Mouse (Mus musculus): ENCODE measurements around the gene Vezf1. TPM values are rescaled to one million over a fixed set of nuclear protein-coding genes. Genes with fewer than 3 reads are reported as not detected.

The Vezf1 gene
- polyA plus RNA-seq, 1 experiment, result 10.6 TPM

- Histone ChIP-seq H3K27ac (ENCODE audit: insufficient read depth, low read depth, low read length) (no peak overlapping the region), H3K27me3 (ENCODE audit: control insufficient read depth, insufficient read depth, low read length) (no peaks in the 10 kb centered on the region), H3K4me1 (ENCODE audit: control insufficient read depth, insufficient read depth, insufficient read length, low read length) (no peaks in the 10 kb centered on the region), H3K4me3 (ENCODE audit: low read depth, low read length) (no peak overlapping the region), H3K36me3 (ENCODE audit: control insufficient read depth, insufficient read depth, low read length) (no peaks in the 10 kb centered on the region)
- no peak for TF ChIP-seq CTCF (IDR thresholded peaks at IDR 0.05; ENCODE audit: extremely low read depth, insufficient read length, insufficient replicate concordance, low read depth, low read length)
- TF ChIP-seq POLR2A (IDR thresholded peaks at IDR 0.05; ENCODE audit: low read depth, low read length), result no peak
- 92% methylated on average over 7 of the region's 7 CpGs for WGBS
Measured at GRCm38 (mm10) chr11:88125483-88125882, 57.4 kb downstream of the Vezf1 start.

GRCm38 (mm10) chr11:88126306-88126793 lies 58.3 kb downstream of the Vezf1 start:
- Histone ChIP-seq H3K27ac (ENCODE audit: insufficient read depth, low read depth, low read length) (no peak overlapping the region), H3K27me3 (ENCODE audit: control insufficient read depth, insufficient read depth, low read length) (no peaks in the 10 kb centered on the region), H3K4me3 (ENCODE audit: low read depth, low read length) (no peak overlapping the region), H3K4me1 (ENCODE audit: control insufficient read depth, insufficient read depth, insufficient read length, low read length) (no peaks in the 10 kb centered on the region), H3K36me3 (ENCODE audit: control insufficient read depth, insufficient read depth, low read length) (no peaks in the 10 kb centered on the region)
- TF ChIP-seq CTCF (IDR thresholded peaks at IDR 0.05; ENCODE audit: extremely low read depth, insufficient read length, insufficient replicate concordance, low read depth, low read length) (no peak), POLR2A (IDR thresholded peaks at IDR 0.05; ENCODE audit: low read depth, low read length) (no peak)
- 39% methylated on average over 5 of the region's 5 CpGs for WGBS

DNA sequence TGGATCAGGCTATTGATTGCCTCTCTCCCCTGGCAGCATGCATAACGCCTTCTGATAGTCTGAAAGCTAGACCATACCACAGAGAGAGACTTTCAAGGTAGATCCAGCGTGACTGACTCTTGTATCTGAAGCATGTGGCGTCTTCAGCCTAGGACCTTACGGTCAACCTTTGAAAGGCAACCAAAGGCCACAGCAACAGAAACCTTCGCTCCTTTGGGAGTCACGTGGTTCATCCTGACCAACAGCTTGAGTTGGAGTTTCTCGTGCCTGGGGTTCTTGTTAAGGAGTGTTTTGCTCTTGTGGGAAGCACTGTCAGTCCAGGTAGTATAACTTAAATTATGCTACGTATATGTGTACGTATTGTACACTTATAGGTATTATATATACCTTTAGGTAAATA lies 60.4 kb downstream of the Vezf1 start:
- 89% methylated on average over 9 of the region's 9 CpGs for WGBS
- no peak overlapping the region for H3K27ac ChIP-seq (ENCODE audit: insufficient read depth, low read depth, low read length)
- no peaks in the 10 kb centered on the region for H3K27me3 ChIP-seq (ENCODE audit: control insufficient read depth, insufficient read depth, low read length)
- no peaks in the 10 kb centered on the region for H3K4me1 ChIP-seq (ENCODE audit: control insufficient read depth, insufficient read depth, insufficient read length, low read length)
- no peak overlapping the region for H3K4me3 ChIP-seq (ENCODE audit: low read depth, low read length)
- H3K36me3 ChIP-seq (ENCODE audit: control insufficient read depth, insufficient read depth, low read length), result no peaks in the 10 kb centered on the region
- no peak for TF ChIP-seq POLR2A (IDR thresholded peaks at IDR 0.05; ENCODE audit: low read depth, low read length)
- no peak for TF ChIP-seq CTCF (IDR thresholded peaks at IDR 0.05; ENCODE audit: extremely low read depth, insufficient read length, insufficient replicate concordance, low read depth, low read length)

DNA sequence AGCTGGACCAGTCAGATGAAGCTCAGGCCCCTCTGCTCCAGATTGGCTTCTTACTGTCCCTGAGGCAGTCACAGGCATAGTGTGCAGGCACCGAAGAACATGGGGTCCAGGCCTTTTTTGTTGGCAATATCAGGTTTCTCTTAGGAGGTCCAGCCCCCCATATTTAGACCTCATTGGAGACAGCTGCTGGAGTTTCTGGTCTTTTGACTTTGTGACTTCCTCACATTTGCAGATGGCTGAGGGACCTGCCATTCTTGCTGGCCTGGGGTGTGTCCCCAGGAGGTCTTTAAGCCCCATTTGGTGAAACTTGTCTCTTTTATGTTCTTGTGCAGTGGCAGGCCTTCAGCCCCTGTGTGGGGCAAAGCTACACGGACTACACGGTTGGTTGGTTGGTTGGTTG lies 61.2 kb downstream of the Vezf1 start:
- H3K4me1 ChIP-seq (ENCODE audit: control insufficient read depth, insufficient read depth, insufficient read length, low read length), result no peaks in the 10 kb centered on the region
- 97% methylated on average over 3 of the region's 3 CpGs for WGBS
- TF ChIP-seq POLR2A (IDR thresholded peaks at IDR 0.05; ENCODE audit: low read depth, low read length), result no peak
- TF ChIP-seq CTCF (IDR thresholded peaks at IDR 0.05; ENCODE audit: extremely low read depth, insufficient read length, insufficient replicate concordance, low read depth, low read length), result no peak

GRCm38 (mm10) chr11:88129935-88130334 lies 61.9 kb downstream of the Vezf1 start:
- WGBS, result 98% methylated on average over 10 of the region's 10 CpGs
- no peak overlapping the region for H3K27ac ChIP-seq (ENCODE audit: insufficient read depth, low read depth, low read length)
- H3K4me1 ChIP-seq (ENCODE audit: control insufficient read depth, insufficient read depth, insufficient read length, low read length), result no peaks in the 10 kb centered on the region
- TF ChIP-seq CTCF (IDR thresholded peaks at IDR 0.05; ENCODE audit: extremely low read depth, insufficient read length, insufficient replicate concordance, low read depth, low read length) (no peak), POLR2A (IDR thresholded peaks at IDR 0.05; ENCODE audit: low read depth, low read length) (no peak)
- H3K36me3 ChIP-seq (ENCODE audit: control insufficient read depth, insufficient read depth, low read length), result no peaks in the 10 kb centered on the region
- H3K27me3 ChIP-seq (ENCODE audit: control insufficient read depth, insufficient read depth, low read length), result no peaks in the 10 kb centered on the region
- no peak overlapping the region for H3K4me3 ChIP-seq (ENCODE audit: low read depth, low read length)

More for the DNA sequence above, 61.2 kb downstream of the Vezf1 start:
- Histone ChIP-seq H3K27me3 (ENCODE audit: control insufficient read depth, insufficient read depth, low read length) (no peaks in the 10 kb centered on the region), H3K4me3 (ENCODE audit: low read depth, low read length) (no peak overlapping the region), H3K27ac (ENCODE audit: insufficient read depth, low read depth, low read length) (no peak overlapping the region), H3K36me3 (ENCODE audit: control insufficient read depth, insufficient read depth, low read length) (no peaks in the 10 kb centered on the region)

DNA sequence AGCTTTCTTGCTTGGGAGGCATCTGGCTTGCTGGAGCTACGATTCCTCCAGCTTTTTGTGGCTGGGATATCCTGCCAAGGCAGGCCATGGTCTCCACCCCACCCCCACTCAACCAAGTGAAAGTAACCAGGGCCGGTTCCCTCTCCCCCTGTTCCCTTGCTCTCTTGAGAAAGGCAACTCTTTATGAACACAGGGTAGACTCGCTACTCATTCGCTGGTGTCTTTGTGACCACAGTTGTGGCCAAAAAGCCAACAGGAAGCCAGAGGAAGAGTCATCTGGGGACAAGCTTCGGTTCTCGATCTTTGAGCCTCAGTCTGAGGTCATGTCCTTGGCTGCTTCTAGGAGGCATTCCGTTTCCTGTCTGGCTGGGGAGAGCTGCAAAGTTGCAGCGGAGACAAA lies 63.8 kb downstream of the Vezf1 start:
- Histone ChIP-seq H3K36me3 (ENCODE audit: control insufficient read depth, insufficient read depth, low read length) (no peaks in the 10 kb centered on the region), H3K4me1 (ENCODE audit: control insufficient read depth, insufficient read depth, insufficient read length, low read length) (no peaks in the 10 kb centered on the region), H3K4me3 (ENCODE audit: low read depth, low read length) (no peak overlapping the region), H3K27me3 (ENCODE audit: control insufficient read depth, insufficient read depth, low read length) (no peaks in the 10 kb centered on the region), H3K27ac (ENCODE audit: insufficient read depth, low read depth, low read length) (peak overlapping the region; percentile 63)
- WGBS, result 52% methylated on average over 8 of the region's 8 CpGs
- no peak for TF ChIP-seq CTCF (IDR thresholded peaks at IDR 0.05; ENCODE audit: extremely low read depth, insufficient read length, insufficient replicate concordance, low read depth, low read length)
- TF ChIP-seq POLR2A (IDR thresholded peaks at IDR 0.05; ENCODE audit: low read depth, low read length), result no peak

Other genes with a start within 250 kb of the Vezf1 start
- 0.20 TPM in 1 of 2 replicates, not detected in the other for gene Lpo, start 240.0 kb upstream of the Vezf1 start, polyA plus RNA-seq (2012; rRNA removed)
- gene Mks1, start 215.1 kb upstream of the Vezf1 start, polyA plus RNA-seq (2012; rRNA removed), result 2.4 and 5.0 TPM in 2 replicates
- gene Epx, start 192.7 kb upstream of the Vezf1 start, polyA plus RNA-seq (2012; rRNA removed), result 0.08 TPM in 1 of 2 replicates, not detected in the other
- not detected in 2 replicates for gene Olfr462, start 176.0 kb upstream of the Vezf1 start, polyA plus RNA-seq (2012; rRNA removed)
- not detected in 2 replicates for gene Olfr463, start 170.9 kb upstream of the Vezf1 start, polyA plus RNA-seq (2012; rRNA removed)
- gene Olfr464, start 147.3 kb upstream of the Vezf1 start, polyA plus RNA-seq (2012; rRNA removed), result not detected in 2 replicates
- 72.7 and 140 TPM in 2 replicates for gene Dynll2, start 80.7 kb upstream of the Vezf1 start, polyA plus RNA-seq (2012; rRNA removed)
- gene Srsf1, start 20.9 kb upstream of the Vezf1 start, polyA plus RNA-seq (2012; rRNA removed), result 37.3 and 52.4 TPM in 2 replicates
- 12.3 and 13.3 TPM in 2 replicates for gene Cuedc1, start 29.8 kb downstream of the Vezf1 start, polyA plus RNA-seq (2012; rRNA removed)
- gene Mrps23, start 136.1 kb downstream of the Vezf1 start, polyA plus RNA-seq (2012; rRNA removed), result 9.4 and 17.5 TPM in 2 replicates
- not detected in 2 replicates for gene Ccdc182, start 225.8 kb downstream of the Vezf1 start, polyA plus RNA-seq (2012; rRNA removed)

Measured in small intestine, adult 2 months (tissue).